27 mouse cellular contexts compared by ENCODE assay signal in genomic region chr2:11188279-11188678, GRCm38 (mm10). TPM values are rescaled to one million over a fixed set of nuclear protein-coding genes. Genes with fewer than 3 reads are reported as not detected.
DNase-seq lines count a peak whose midpoint lies in the region; ATAC-seq and TF ChIP-seq lines count a peak whose summit lies in the region.
"Had no signal": no experiment of that assay in that cellular context is flagged by ENCODE, and none has a peak within 500 bp of the region (broad histone marks: within the 10 kb centered on the region; RNA-seq: fewer than 3 reads in every experiment).

No protein-coding gene starts in this region.

- peak; percentile 71 for ATAC-seq in granulocyte monocyte progenitor cell, adult 5-6 weeks (replicated peaks; ENCODE audit: poor library complexity, severe bottlenecking)
- ATAC-seq in megakaryocyte progenitor cell, adult 5-6 weeks (replicated peaks; ENCODE audit: poor library complexity), result peak; percentile 42
- ATAC-seq: forebrain, embryonic 14.5 days; liver, postnatal 0 days had no signal

- DNase-seq in lung, postnatal 36 days, result peak; percentile 35
- DNase-seq in lung, postnatal 25 days (ENCODE audit: low spot score), result no peak
- no peak for DNase-seq in adrenal gland, adult (ENCODE audit: inconsistent age in 2 of 2, low spot score in 1 of 2)
- DNase-seq in gastrocnemius, adult 2 months, result no peak
- DNase-seq in right cerebral cortex, postnatal 10 days (ENCODE audit: low spot score in 2 of 2), result no peak
- DNase-seq: adrenal gland, postnatal 10 days; cerebellum, adult 8-10 months; cerebellum, postnatal 25 days; gastrocnemius, postnatal 25 days; heart, adult 18-20 months; heart, postnatal 36 days; kidney, adult 11 months; kidney, postnatal 25 days; liver, postnatal 0 days; lung, postnatal 10 days; midbrain, embryonic 14.5 days; thymus, adult 18-20 months; thymus, postnatal 36 days had no signal

- H3K4me3 ChIP-seq in gastrocnemius, adult 2 months, result no peak overlapping the region
- H3K4me3 ChIP-seq: hindbrain, embryonic 12.5 days; kidney, embryonic 15.5 days; left cerebral cortex, adult 2 months; limb, embryonic 12.5 days; neural tube, embryonic 12.5 days had no signal

- TF ChIP-seq CTCF in gastrocnemius, adult 2 months (IDR thresholded peaks at IDR 0.05), result no peak

- intact Hi-C loops in gastrocnemius, adult 2 months (cut with DNase I), result loop anchor here (5.0 kb wide), 1 partner anchor 34 kb away; no protein-coding TSS in a partner anchor

- no peak overlapping the region for H3K27ac ChIP-seq in gastrocnemius, adult 2 months
- H3K27ac ChIP-seq: hindbrain, embryonic 12.5 days; kidney, embryonic 15.5 days; left cerebral cortex, adult 2 months; limb, embryonic 12.5 days; neural tube, embryonic 12.5 days; stomach, postnatal 0 days had no signal

RNA-seq across cellular contexts. Expression of gene Prkcq, which starts 16.4 kb away (rescaled TPM):
- 0.23 and 0.28 TPM in 2 replicates for total RNA-seq in granulocyte monocyte progenitor cell, adult 5-6 weeks (2014; fragmentation: Nextera tagmentation)
- total RNA-seq in granulocyte monocyte progenitor cell, adult 5-6 weeks (2017), result 0.72 and 0.82 TPM in 2 replicates
- total RNA-seq in megakaryocyte progenitor cell, adult 5-6 weeks (2015), result 0.34 and 4.0 TPM in 2 replicates
- 1.2 and 1.8 TPM in 2 replicates for total RNA-seq in megakaryocyte progenitor cell, adult 5-6 weeks (2017)
- 10 to 100 TPM; 75.5 to 85.1 TPM for total RNA-seq in gastrocnemius, adult 2 months (2021)

Comparison
In these comparisons a context has a peak if more than half of its experiments do, and no peak if none do; other contexts are left out.
1. RNA of gene Prkcq, which starts 16.4 kb away (total RNA-seq): 75.5 to 85.1 TPM in gastrocnemius, adult 2 months; 0.34 to 4.0 TPM in megakaryocyte progenitor cell, adult 5-6 weeks and 0.23 to 0.82 TPM in granulocyte monocyte progenitor cell, adult 5-6 weeks; every median in the first group is over 10 times any median in the second.